Comparison of ENCODE assay signal across 7 mouse cellular contexts in genomic region chr4:32984242-32984641, GRCm38 (mm10). TPM values are rescaled to one million over a fixed set of nuclear protein-coding genes. Genes with fewer than 3 reads are reported as not detected.
DNase-seq lines count a peak whose midpoint lies in the region; ATAC-seq and TF ChIP-seq lines count a peak whose summit lies in the region.

No protein-coding gene starts in this region.

- H3K4me1 ChIP-seq in lung, embryonic 14.5 days (ENCODE audit: insufficient read depth): peaks cover 6% of the 10 kb centered on the region; the same call in 1 of the 2 replicates
- H3K4me1 ChIP-seq in embryonic facial prominence, embryonic 11.5 days (ENCODE audit: control insufficient read depth, insufficient read depth, low read length): no peaks in the 10 kb centered on the region; the same call in 1 of the 2 replicates
- H3K4me1 ChIP-seq in hindbrain, embryonic 11.5 days (replicated peaks; ENCODE audit: control insufficient read depth, insufficient read depth, low read length): no peaks in the 10 kb centered on the region; the same call in 1 of the 2 replicates

- H3K27ac ChIP-seq in lung, embryonic 14.5 days (ENCODE audit: low read depth): no peak overlapping the region
- H3K27ac ChIP-seq in embryonic facial prominence, embryonic 11.5 days (replicated peaks; ENCODE audit: low read depth, low read length): peak overlapping the region; percentile 65
- peak overlapping the region; percentile 87; the same call in 1 of the 2 replicates for H3K27ac ChIP-seq in hindbrain, embryonic 11.5 days (ENCODE audit: low read depth, low read length)
- no peak overlapping the region for H3K27ac ChIP-seq in macrophage

- peak overlapping the region; percentile 100 for H3K4me2 ChIP-seq in lung, embryonic 14.5 days
- H3K4me2 ChIP-seq in embryonic facial prominence, embryonic 11.5 days (ENCODE audit: low read depth, low read length): peak overlapping the region; percentile 99
- peak overlapping the region; percentile 93 for H3K4me2 ChIP-seq in hindbrain, embryonic 11.5 days (replicated peaks; ENCODE audit: low read depth, low read length)

- no peak for ATAC-seq in lung, embryonic 14.5 days (ENCODE audit: insufficient read depth)
- ATAC-seq in embryonic facial prominence, embryonic 11.5 days (replicated peaks; ENCODE audit: insufficient number of reproducible peaks, low FRiP score, low TSS enrichment, low read depth): no peak
- ATAC-seq in hindbrain, embryonic 11.5 days (ENCODE audit: low FRiP score): no peak

- peak; percentile 59 for DNase-seq in lung, embryonic 14.5 days
- DNase-seq in lung, postnatal 36 days: no peak
- DNase-seq in embryonic facial prominence, embryonic 11.5 days (ENCODE audit: low spot score): peak; percentile 67
- DNase-seq in hindbrain, embryonic 11.5 days (ENCODE audit: low spot score): peak; percentile 53
- no peak for DNase-seq in ovary, postnatal 14 days (ENCODE audit: low spot score)
- DNase-seq in cerebellum, postnatal 25 days: no peak

- H3K36me3 ChIP-seq in lung, embryonic 14.5 days (ENCODE audit: insufficient read depth): no peaks in the 10 kb centered on the region
- H3K36me3 ChIP-seq in embryonic facial prominence, embryonic 11.5 days (replicated peaks; ENCODE audit: control insufficient read depth, insufficient read depth, low read depth, low read length): no peaks in the 10 kb centered on the region
- H3K36me3 ChIP-seq in hindbrain, embryonic 11.5 days (ENCODE audit: control insufficient read depth, insufficient read depth, low read length): no peaks in the 10 kb centered on the region
- no peaks in the 10 kb centered on the region for H3K36me3 ChIP-seq in macrophage (ENCODE audit: inconsistent target)

- H3K9me3 ChIP-seq in lung, embryonic 14.5 days (ENCODE audit: low read depth, low read length): no peaks in the 10 kb centered on the region
- H3K9me3 ChIP-seq in embryonic facial prominence, embryonic 11.5 days (replicated peaks; ENCODE audit: control insufficient read depth, low read length): no peaks in the 10 kb centered on the region
- no peaks in the 10 kb centered on the region for H3K9me3 ChIP-seq in hindbrain, embryonic 11.5 days (ENCODE audit: control insufficient read depth, low read length)

- no peak for TF ChIP-seq CTCF in lung, embryonic 14.5 days (IDR thresholded peaks at IDR 0.05; ENCODE audit: low read depth)

- H3K9ac ChIP-seq in lung, embryonic 14.5 days: peak overlapping the region; percentile 65; the same call in 1 of the 2 replicates
- H3K9ac ChIP-seq in embryonic facial prominence, embryonic 11.5 days (replicated peaks; ENCODE audit: low read length): peak overlapping the region; percentile 86
- H3K9ac ChIP-seq in hindbrain, embryonic 11.5 days (ENCODE audit: low read depth, low read length): peak overlapping the region; percentile 95

- H3K79me2 ChIP-seq in macrophage (ENCODE audit: inconsistent target): peaks cover 28% of the 10 kb centered on the region; the same call in 1 of the 2 replicates

- H3K4me3 ChIP-seq in lung, embryonic 14.5 days (ENCODE audit: low read depth, low read length): peak overlapping the region; percentile 68
- peak overlapping the region; percentile 85 for H3K4me3 ChIP-seq in embryonic facial prominence, embryonic 11.5 days (ENCODE audit: low read depth, low read length)
- peak overlapping the region; percentile 87 for H3K4me3 ChIP-seq in hindbrain, embryonic 11.5 days (ENCODE audit: low read depth, low read length)
- peak overlapping the region; percentile 44 for H3K4me3 ChIP-seq in macrophage (ENCODE audit: inconsistent target)

- peaks cover 25% of the 10 kb centered on the region for H3K27me3 ChIP-seq in lung, embryonic 14.5 days (ENCODE audit: insufficient read depth, low read length)
- H3K27me3 ChIP-seq in embryonic facial prominence, embryonic 11.5 days (ENCODE audit: control insufficient read depth, insufficient read depth, low read length): 0 out of 2 replicates have a peak, but pooled peaks cover 2% of the 10 kb centered on the region
- no peaks in the 10 kb centered on the region for H3K27me3 ChIP-seq in hindbrain, embryonic 11.5 days (ENCODE audit: control insufficient read depth, insufficient read depth, low read length)

- 2% methylated on average over 13 of the region's 13 CpGs for WGBS in lung, embryonic 14.5 days
- WGBS in embryonic facial prominence, embryonic 11.5 days: under 1% methylated on average over 13 of the region's 13 CpGs
- WGBS in hindbrain, embryonic 11.5 days: under 1% methylated on average over 13 of the region's 13 CpGs
- 8% methylated on average over 13 of the region's 13 CpGs for WGBS in macrophage (ENCODE audit: missing documents)

RNA-seq across cellular contexts. Expression of gene Rragd, which starts 1.4 kb away (rescaled TPM):
- 1.8 and 2.7 TPM in 2 replicates for polyA plus RNA-seq in lung, embryonic 14.5 days (2014; fragmentation: Nextera tagmentation; extraction: Ambion mirVana)
- 24.4 and 27.8 TPM in 2 replicates for polyA plus RNA-seq in embryonic facial prominence, embryonic 11.5 days (2014; fragmentation: Nextera tagmentation; extraction: Ambion mirVana)
- 36.6 and 53.5 TPM in 2 replicates for polyA plus RNA-seq in hindbrain, embryonic 11.5 days (2014; fragmentation: Nextera tagmentation; extraction: Ambion mirVana)
- 10 to 100 TPM in 13 of 26 experiments, 1 to 10 TPM in 13; 2.9 to 27.1 (median 9.6) TPM for total RNA-seq in macrophage (2018; cell fraction: chromatin; rRNA removed)
- 10 to 100 TPM; 16.6 to 79.6 (median 39.9) TPM for total RNA-seq in macrophage (2018; cell fraction: cytosol; rRNA removed)
- 10 to 100 TPM in 25 of 26 experiments, 1 to 10 TPM in 1; 9.9 to 46.9 (median 26.1) TPM for total RNA-seq in macrophage (2018; cell fraction: nucleus; rRNA removed)
- polyA plus RNA-seq in macrophage (2018): 17.5 to 41.3 TPM (median 29.9 TPM) in 3 replicates

RNA-seq across cellular contexts. Expression of gene Ankrd6, which starts 33.6 kb away (rescaled TPM):
- 4.0 and 4.7 TPM in 2 replicates for polyA plus RNA-seq in lung, embryonic 14.5 days (2014; fragmentation: Nextera tagmentation; extraction: Ambion mirVana)
- 11.3 and 13.1 TPM in 2 replicates for polyA plus RNA-seq in embryonic facial prominence, embryonic 11.5 days (2014; fragmentation: Nextera tagmentation; extraction: Ambion mirVana)
- 22.4 and 27.4 TPM in 2 replicates for polyA plus RNA-seq in hindbrain, embryonic 11.5 days (2014; fragmentation: Nextera tagmentation; extraction: Ambion mirVana)
- under 1 TPM in 2 of 26 experiments, not detected in 24; 0.25 TPM for total RNA-seq in macrophage (2018; cell fraction: chromatin; rRNA removed)
- under 1 TPM in 6 of 26 experiments, not detected in 20; 0.03 to 0.05 (median 0.04) TPM for total RNA-seq in macrophage (2018; cell fraction: cytosol; rRNA removed)
- total RNA-seq in macrophage (2018; cell fraction: nucleus; rRNA removed): under 1 TPM in 1 of 26 experiments, not detected in 25; 0.18 TPM
- 0.06 to 0.14 TPM in 2 of 3 replicates, not detected in the other for polyA plus RNA-seq in macrophage (2018)

RNA-seq across cellular contexts. Expression of gene Ube2j1, which starts 47.0 kb away (rescaled TPM):
- 50.7 and 57.4 TPM in 2 replicates for polyA plus RNA-seq in lung, embryonic 14.5 days (2014; fragmentation: Nextera tagmentation; extraction: Ambion mirVana)
- polyA plus RNA-seq in embryonic facial prominence, embryonic 11.5 days (2014; fragmentation: Nextera tagmentation; extraction: Ambion mirVana): 41.5 and 47.1 TPM in 2 replicates
- 50.4 and 62.8 TPM in 2 replicates for polyA plus RNA-seq in hindbrain, embryonic 11.5 days (2014; fragmentation: Nextera tagmentation; extraction: Ambion mirVana)
- total RNA-seq in macrophage (2018; cell fraction: chromatin; rRNA removed): 10 to 100 TPM in 24 of 26 experiments, 1 to 10 TPM in 2; 9.6 to 23.2 (median 16.4) TPM
- total RNA-seq in macrophage (2018; cell fraction: cytosol; rRNA removed): 10 to 100 TPM; 33.2 to 51.6 (median 44.6) TPM
- total RNA-seq in macrophage (2018; cell fraction: nucleus; rRNA removed): 10 to 100 TPM; 16.6 to 44.6 (median 23.2) TPM
- polyA plus RNA-seq in macrophage (2018): 35.4 to 52.2 TPM (median 51.3 TPM) in 3 replicates

Comparison
In these comparisons a context has a peak if more than half of its experiments do, and no peak if none do; other contexts are left out.
1. DNase-seq: peak in lung, embryonic 14.5 days (single experiment), embryonic facial prominence, embryonic 11.5 days (single experiment) and hindbrain, embryonic 11.5 days (single experiment); none in lung, postnatal 36 days (single experiment), ovary, postnatal 14 days (single experiment) and cerebellum, postnatal 25 days (0 of 2).
2. H3K27ac ChIP-seq: peak in embryonic facial prominence, embryonic 11.5 days (single experiment) and hindbrain, embryonic 11.5 days (single experiment); none in lung, embryonic 14.5 days (single experiment) and macrophage (single experiment).
3. Peak in every context shown above with its lines, with median percentiles within 50 percentile points of each other: H3K4me2 ChIP-seq, H3K4me3 ChIP-seq and H3K9ac ChIP-seq.